Mouse (Mus musculus) forebrain, postnatal 0 days (tissue): ENCODE measurements at regions not wholly inside any gene's neighbourhood (a gene's known extent, or its start where the extent isn't known, plus 50 kb on each side); places are given as distances from the start of the nearest gene placed in this dataset.

Source experiments
- ATAC-seq: fragments of 200-750 bp; cut with Nextera tagmentation; 2 replicates; pipeline ENCODE4 v1.8.0; 2017; ENCODE audit warnings: mild to moderate bottlenecking, moderate library complexity
- DNase-seq: peaks from one replicate; pipeline ENCODE4 v3.0.0-alpha.2; 2015
- H3K27ac ChIP-seq: fragments of 300-500 bp; sonication (generic); 2 replicates; pipeline ENCODE4 v1.5.1; 2014; ENCODE audit warnings: low read depth, mild to moderate bottlenecking, antibody characterized with exemption, low read length, moderate library complexity, mixed read lengths
- H3K27me3 ChIP-seq: fragments of 300-500 bp; sonication (generic); 2 replicates; pipeline ENCODE4 v1.6.1; 2014; ENCODE audit warnings: mild to moderate bottlenecking, low read length, mixed read lengths; ENCODE audit not compliant: insufficient read depth
- H3K36me3 ChIP-seq: fragments of 300-500 bp; sonication (generic); 2 replicates; pipeline ENCODE4 v1.6.1; 2014; ENCODE audit warnings: mild to moderate bottlenecking, moderate library complexity; ENCODE audit not compliant: insufficient read depth
- H3K4me1 ChIP-seq: fragments of 300-500 bp; sonication (generic); 2 replicates; pipeline ENCODE4 v1.6.1; 2014; ENCODE audit warnings: antibody characterized with exemption; ENCODE audit not compliant: insufficient read depth
- H3K4me2 ChIP-seq: fragments of 300-500 bp; sonication (generic); 2 replicates; pipeline ENCODE4 v1.6.1; 2014; ENCODE audit warnings: low read depth, mild to moderate bottlenecking, moderate library complexity
- H3K4me3 ChIP-seq: fragments of 300-500 bp; sonication (generic); 2 replicates; pipeline ENCODE4 v1.5.1; 2014; ENCODE audit warnings: low read depth, low read length, mixed read lengths
- H3K9ac ChIP-seq: fragments of 300-500 bp; sonication (generic); 2 replicates; pipeline ENCODE4 v1.6.1; 2014; ENCODE audit warnings: mild to moderate bottlenecking
- H3K9me3 ChIP-seq: fragments of 300-500 bp; sonication (generic); 2 replicates; pipeline ENCODE4 v1.6.1; 2016; ENCODE audit warnings: low read length
- CTCF ChIP-seq: sonication (generic); IDR thresholded peaks from 2 replicates; pipeline ENCODE4 v1.5.1; 2016; ENCODE audit warnings: antibody characterized with exemption, control low read depth, low read depth
- WGBS: fragments of 180-500 bp; shearing (Covaris S2); extraction: QIAGEN DNeasy Blood & Tissue Kit; methylation state at CpG from one replicate; pipeline ENCODE4 v1.1.7; 2014; 5-methylcytosine and 5-hydroxymethylcytosine counted together

GRCm38 (mm10) chr14:88410722-88411437, 60.3 kb downstream of the Pcdh20 start:
- H3K27ac ChIP-seq, result no peak overlapping the region
- H3K27me3 ChIP-seq, result no peaks in the 10 kb centered on the region
- no peak for DNase-seq
- H3K4me1 ChIP-seq, result no peaks in the 10 kb centered on the region
- no peak overlapping the region for H3K9ac ChIP-seq
- H3K36me3 ChIP-seq, result no peaks in the 10 kb centered on the region
- no peak overlapping the region for H3K4me3 ChIP-seq
- ATAC-seq, result peak; percentile 62; the same call in 1 of the 2 replicates
- no peak for TF ChIP-seq CTCF
- H3K4me2 ChIP-seq, result no peak overlapping the region
- WGBS, result 41% methylated on average over 1 of the region's 1 CpGs
- H3K9me3 ChIP-seq, result no peaks in the 10 kb centered on the region

- H3K4me3 ChIP-seq, result no peak overlapping the region
- H3K36me3 ChIP-seq, result no peaks in the 10 kb centered on the region
- no peak overlapping the region for H3K4me2 ChIP-seq
- ATAC-seq (no peak), DNase-seq (no peak)
- no peak overlapping the region for H3K27ac ChIP-seq
- H3K9ac ChIP-seq, result no peak overlapping the region
- H3K4me1 ChIP-seq, result no peaks in the 10 kb centered on the region
- no peaks in the 10 kb centered on the region for H3K9me3 ChIP-seq
- no peak for TF ChIP-seq CTCF
- H3K27me3 ChIP-seq, result no peaks in the 10 kb centered on the region
- 9% methylated on average over 1 of the region's 1 CpGs for WGBS
These were observed 71.9 kb downstream of the Pcdh20 start for GRCm38 (mm10) chr14:88399270-88399669.

- Histone ChIP-seq H3K4me2 (no peak overlapping the region), H3K4me1 (no peaks in the 10 kb centered on the region), H3K27ac (no peak overlapping the region), H3K4me3 (no peak overlapping the region), H3K27me3 (no peaks in the 10 kb centered on the region), H3K36me3 (no peaks in the 10 kb centered on the region), H3K9ac (no peak overlapping the region), H3K9me3 (no peaks in the 10 kb centered on the region)
- TF ChIP-seq CTCF, result no peak
- DNase-seq (peak; percentile 16), ATAC-seq (peak; percentile 56; the same call in 1 of the 2 replicates)
These were observed 74.0 kb downstream of the Pcdh20 start for GRCm38 (mm10) chr14:88397187-88397586.

DNA sequence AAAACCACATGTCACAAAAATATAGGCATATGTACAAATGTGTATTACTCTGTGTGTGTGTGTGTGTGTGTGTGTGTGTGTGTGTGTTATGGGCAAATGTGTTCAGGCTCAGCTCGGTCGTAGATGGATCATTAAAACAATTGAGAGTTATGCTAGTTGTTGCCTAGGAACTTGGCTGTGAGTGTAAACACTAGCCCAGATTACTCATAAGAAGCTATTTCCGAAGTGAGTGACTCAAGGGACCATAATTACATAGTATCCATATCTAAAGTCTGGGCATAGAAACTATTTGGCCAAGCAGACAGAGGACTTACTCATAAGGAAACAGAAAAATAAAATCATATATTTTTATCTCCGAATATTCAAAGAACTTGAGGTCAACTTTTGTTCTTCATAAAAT, 76.2 kb downstream of the Pcdh20 start:
- 72% methylated on average over 4 of the region's 4 CpGs for WGBS
- H3K4me3 ChIP-seq, result no peak overlapping the region
- TF ChIP-seq CTCF, result no peak

GRCm38 (mm10) chr14:88384553-88384952, 86.6 kb downstream of the Pcdh20 start:
- 48% methylated on average over 2 of the region's 2 CpGs for WGBS
- ATAC-seq (peak; percentile 40; the same call in 1 of the 2 replicates), DNase-seq (peak; percentile 17)
- Histone ChIP-seq H3K27ac (no peak overlapping the region), H3K9ac (no peak overlapping the region), H3K4me2 (no peak overlapping the region), H3K4me1 (no peaks in the 10 kb centered on the region), H3K36me3 (no peaks in the 10 kb centered on the region), H3K4me3 (no peak overlapping the region), H3K9me3 (no peaks in the 10 kb centered on the region), H3K27me3 (no peaks in the 10 kb centered on the region)
- TF ChIP-seq CTCF, result no peak

More for the DNA sequence above, 76.2 kb downstream of the Pcdh20 start:
- Histone ChIP-seq H3K4me1 (no peaks in the 10 kb centered on the region), H3K36me3 (no peaks in the 10 kb centered on the region), H3K27ac (no peak overlapping the region), H3K9me3 (no peaks in the 10 kb centered on the region), H3K27me3 (no peaks in the 10 kb centered on the region), H3K9ac (no peak overlapping the region), H3K4me2 (no peak overlapping the region)
- no peak for DNase-seq
- no peak for ATAC-seq

DNA sequence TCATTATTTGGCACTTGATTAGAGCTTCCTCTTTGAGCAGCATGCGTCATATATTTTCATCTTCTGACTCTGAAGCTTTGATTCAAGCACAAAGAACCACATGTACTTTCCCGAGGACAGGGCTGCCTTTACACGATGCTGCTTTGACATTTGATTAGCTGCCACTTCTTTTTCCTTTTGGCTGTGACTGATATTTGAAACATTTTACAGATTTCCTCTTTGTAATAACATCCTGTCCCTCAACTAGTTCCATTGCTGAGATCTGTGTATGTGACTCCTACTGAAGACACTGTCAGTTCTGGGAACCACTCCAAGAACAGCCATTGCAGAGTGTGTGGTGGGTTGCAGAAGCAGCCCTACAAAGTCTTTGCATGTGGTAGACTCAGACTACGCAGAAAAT, 124.0 kb downstream of the Pcdh20 start:
- peak; percentile 67 for DNase-seq
- no peak overlapping the region for H3K9ac ChIP-seq
- no peak overlapping the region for H3K4me2 ChIP-seq
- no peaks in the 10 kb centered on the region for H3K9me3 ChIP-seq
- ATAC-seq, result peak; percentile 95
- no peak for TF ChIP-seq CTCF
- WGBS, result 38% methylated on average over 4 of the region's 4 CpGs
- no peaks in the 10 kb centered on the region for H3K27me3 ChIP-seq
- H3K4me3 ChIP-seq, result no peak overlapping the region
- H3K27ac ChIP-seq, result no peak overlapping the region
- no peaks in the 10 kb centered on the region for H3K36me3 ChIP-seq
- no peaks in the 10 kb centered on the region for H3K4me1 ChIP-seq

DNA sequence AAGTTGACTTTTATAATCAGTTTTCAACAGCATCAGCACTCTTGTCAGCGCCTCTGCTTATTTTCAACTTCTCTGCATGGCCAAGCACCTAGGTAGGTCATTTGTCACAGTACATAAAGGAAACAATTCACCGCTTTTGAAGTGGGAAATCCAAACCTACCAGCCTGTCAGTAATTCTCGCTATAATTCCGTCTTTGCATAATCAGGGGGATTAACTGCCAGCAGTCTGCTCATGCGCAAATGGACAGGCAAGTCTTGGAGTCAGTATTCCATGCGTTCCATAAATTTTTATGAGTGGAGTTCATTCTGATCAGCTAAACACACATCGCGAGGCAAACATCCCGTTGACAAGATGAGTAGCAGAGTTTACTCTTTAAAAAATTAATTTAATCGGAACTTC, 133.9 kb downstream of the Pcdh20 start:
- H3K36me3 ChIP-seq, result no peaks in the 10 kb centered on the region
- no peak overlapping the region for H3K4me2 ChIP-seq
- no peaks in the 10 kb centered on the region for H3K27me3 ChIP-seq
- H3K4me1 ChIP-seq, result no peaks in the 10 kb centered on the region
- no peak for DNase-seq
- TF ChIP-seq CTCF, result no peak
- no peak for ATAC-seq
- no peak overlapping the region for H3K9ac ChIP-seq
- no peak overlapping the region for H3K27ac ChIP-seq
- WGBS, result 55% methylated on average over 10 of the region's 10 CpGs
- no peaks in the 10 kb centered on the region for H3K9me3 ChIP-seq
- no peak overlapping the region for H3K4me3 ChIP-seq
